Mouse (Mus musculus) heart, adult 2 months (tissue): Measurements from ENCODE around the gene Aph1c.

Experiments used
- CTCF ChIP-seq: fragments of 200-600 bp; IDR thresholded peaks from 2 replicates; pipeline ENCODE4 v1.8.1; 2022; ENCODE audit warnings: antibody characterized with exemption, mild to moderate bottlenecking, moderate library complexity
- EP300 ChIP-seq: fragments of 200-500 bp; IDR thresholded peaks from 2 replicates; pipeline ENCODE4 v1.6.1; 2011; ENCODE audit warnings: low read depth, low read length, control low read depth; ENCODE audit not compliant: insufficient read depth
- POLR2A ChIP-seq: fragments of 200-500 bp; IDR thresholded peaks from 2 replicates; pipeline ENCODE4 v1.6.1; 2011; ENCODE audit warnings: mild to moderate bottlenecking, low read depth, low read length, control low read depth; ENCODE audit not compliant: insufficient read depth

DNA sequence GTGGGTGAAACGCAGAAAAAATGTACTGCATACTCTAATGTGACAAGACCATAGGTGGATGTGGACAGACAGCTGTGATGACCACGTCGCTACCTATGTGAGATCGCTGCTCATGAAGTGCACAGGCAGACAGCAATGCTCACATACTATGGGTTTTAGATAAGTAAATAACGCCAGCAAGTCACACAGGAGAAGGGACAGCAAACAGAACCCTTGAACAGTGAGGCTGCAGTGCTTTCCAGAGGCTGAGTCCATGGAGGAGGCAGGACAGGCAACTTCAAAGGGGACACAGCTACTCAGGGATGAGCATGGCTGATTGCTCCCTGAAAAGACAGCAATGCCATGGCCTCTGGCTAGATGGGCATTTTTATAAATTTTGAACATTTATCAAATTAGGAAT is 12.3 kb upstream of the Aph1c start:
- TF ChIP-seq POLR2A (no peak), CTCF (no peak), EP300 (no peak)
